Mouse (Mus musculus): ENCODE measurements around the gene Efcab3.
"Not testable (repeated sequence)": the region's sequence is repeated elsewhere in the genome, so short reads cannot be mapped to it uniquely, and the experiment has no call there.

The Efcab3 gene

GRCm38 (mm10) chr11:105063292-105063691, at the start of gene Efcab3:
Efcab3 (plus strand) TSS chr11:105063592.
- in situ Hi-C loops (cut with MseI, MboI): no loop called here

DNA sequence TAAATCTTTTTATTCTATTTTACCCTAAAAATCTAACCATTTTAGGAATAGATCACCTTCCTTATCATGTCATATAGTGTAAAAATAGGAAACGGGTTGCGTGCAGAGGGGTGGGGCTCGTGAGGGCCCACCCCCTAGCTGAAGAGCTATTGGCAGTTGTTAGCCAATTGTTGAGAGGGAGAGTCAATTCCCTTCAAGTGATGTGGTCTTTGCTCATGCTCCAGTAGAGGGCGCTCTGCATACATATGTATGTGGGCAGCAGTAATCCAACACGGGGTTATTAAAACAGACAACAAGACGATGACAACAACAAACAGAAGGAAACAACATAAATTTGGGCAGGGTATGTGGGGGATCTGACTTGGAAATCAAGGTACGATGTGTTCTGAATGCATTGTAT, 42.3 kb upstream of the Efcab3 start:
- in situ Hi-C loops (cut with MseI, MboI): no loop called here

- in situ Hi-C loops (cut with MseI, MboI): no loop called here
These were observed 34.5 kb upstream of the Efcab3 start for GRCm38 (mm10) chr11:105028744-105029348.

DNA sequence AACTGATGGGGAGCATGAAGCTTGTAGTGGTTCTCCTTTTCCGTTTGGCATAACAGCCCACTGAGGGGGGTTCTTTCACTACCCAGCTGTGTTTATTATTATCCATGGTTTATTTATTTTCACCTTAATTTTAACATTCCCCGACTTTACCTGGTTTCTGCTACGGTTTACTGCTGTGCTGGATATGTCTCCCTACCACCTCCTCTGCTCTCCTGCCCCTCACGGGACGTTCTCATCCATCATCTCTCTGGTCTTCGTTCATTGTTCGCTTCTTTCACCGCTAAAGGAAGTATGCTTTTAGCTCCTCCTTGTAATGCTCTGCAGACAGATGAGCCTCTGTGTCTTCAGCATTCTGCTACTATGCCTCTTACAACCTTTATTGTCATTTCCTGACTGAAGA, 33.9 kb upstream of the Efcab3 start:
- in situ Hi-C loops (cut with MseI, MboI): no loop called here

DNA sequence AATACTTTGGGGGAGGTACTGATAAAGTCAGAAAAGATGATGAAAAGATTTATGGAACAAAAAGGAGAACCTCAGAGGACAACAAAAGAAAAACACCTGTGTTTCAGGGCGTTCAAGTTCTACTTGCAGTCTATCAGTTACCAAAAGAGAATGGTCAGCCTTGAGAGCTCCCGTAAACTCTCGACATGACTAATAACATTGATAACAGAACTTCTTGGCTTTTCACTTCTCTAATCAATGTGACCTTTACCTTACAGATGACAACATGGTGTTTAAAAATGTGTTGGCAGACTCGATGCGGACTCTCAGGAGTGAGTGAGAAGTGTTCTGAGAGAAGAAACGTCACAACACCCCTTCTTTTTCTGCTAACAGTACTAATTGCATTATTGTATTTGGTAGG, 33.2 kb upstream of the Efcab3 start:
- in situ Hi-C loops (cut with MseI, MboI): no loop called here

DNA sequence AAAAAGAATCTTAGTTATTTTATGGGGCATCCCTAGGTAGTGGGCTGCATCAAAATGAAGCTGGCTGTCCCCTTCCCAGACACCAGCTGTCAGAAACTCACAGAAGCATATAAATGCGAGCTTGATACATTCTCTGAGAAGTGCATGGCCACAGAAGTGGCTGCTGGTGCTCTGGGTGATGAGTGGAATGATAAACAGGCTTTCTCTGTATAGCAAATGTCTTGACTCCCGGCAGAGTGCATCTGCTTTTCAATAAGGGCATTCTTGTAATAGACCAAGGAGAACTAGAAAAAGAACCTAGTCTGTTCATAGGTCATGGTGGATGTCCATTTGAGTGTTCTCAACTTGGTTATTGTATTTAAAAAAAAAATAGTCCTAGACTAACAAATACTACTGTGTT, 32.3 kb upstream of the Efcab3 start:
- in situ Hi-C loops (cut with MseI, MboI): no loop called here

GRCm38 (mm10) chr11:105035081-105035480, 28.3 kb upstream of the Efcab3 start:
- in situ Hi-C loops (cut with MseI, MboI): no loop called here

DNA sequence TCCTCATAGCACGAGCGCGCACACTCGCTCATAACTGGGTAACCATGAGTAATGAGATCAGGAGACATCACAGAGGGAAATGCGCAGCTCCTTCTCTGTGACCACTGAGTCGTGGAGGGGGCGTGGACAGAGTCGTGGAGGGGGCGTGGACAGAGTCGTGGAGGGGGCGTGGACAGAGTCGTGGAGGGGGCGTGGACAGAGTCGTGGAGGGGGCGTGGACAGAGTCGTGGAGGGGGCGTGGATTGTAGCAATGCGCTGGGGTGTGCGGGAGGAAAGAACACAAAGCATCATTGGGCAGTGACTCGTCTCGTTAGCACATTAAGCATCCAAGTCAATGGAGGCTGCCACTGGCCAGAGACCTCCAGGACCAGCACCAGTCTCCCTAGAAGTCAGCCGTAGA, 49.1 kb downstream of the Efcab3 start:
- in situ Hi-C loops (cut with MseI, MboI): not testable (repeated sequence)

DNA sequence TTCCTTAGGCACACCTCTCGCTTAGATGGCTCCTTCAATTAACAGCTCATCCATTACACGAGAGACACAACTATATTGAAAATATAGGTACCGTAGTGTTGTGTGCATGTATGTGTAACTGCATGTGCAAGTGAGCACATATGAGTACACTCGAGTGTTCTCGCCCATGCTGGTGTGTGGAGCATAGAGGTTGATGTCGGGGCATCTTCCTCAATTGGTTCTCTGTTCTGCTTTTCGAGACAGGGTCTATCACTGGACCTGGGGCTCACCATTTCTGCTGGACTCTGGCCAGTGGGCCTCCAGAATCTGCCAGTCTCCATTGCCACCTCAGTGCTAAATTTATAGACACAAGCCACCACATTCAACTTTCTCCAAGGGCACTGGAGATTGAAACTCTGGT, 54.4 kb downstream of the Efcab3 start:
- in situ Hi-C loops (cut with MseI, MboI): no loop called here

GRCm38 (mm10) chr11:105120551-105121061, 57.2 kb downstream of the Efcab3 start:
- in situ Hi-C loops (cut with MseI, MboI): no loop called here

GRCm38 (mm10) chr11:105121792-105122191, 58.4 kb downstream of the Efcab3 start:
- in situ Hi-C loops (cut with MseI, MboI): not testable (repeated sequence)

DNA sequence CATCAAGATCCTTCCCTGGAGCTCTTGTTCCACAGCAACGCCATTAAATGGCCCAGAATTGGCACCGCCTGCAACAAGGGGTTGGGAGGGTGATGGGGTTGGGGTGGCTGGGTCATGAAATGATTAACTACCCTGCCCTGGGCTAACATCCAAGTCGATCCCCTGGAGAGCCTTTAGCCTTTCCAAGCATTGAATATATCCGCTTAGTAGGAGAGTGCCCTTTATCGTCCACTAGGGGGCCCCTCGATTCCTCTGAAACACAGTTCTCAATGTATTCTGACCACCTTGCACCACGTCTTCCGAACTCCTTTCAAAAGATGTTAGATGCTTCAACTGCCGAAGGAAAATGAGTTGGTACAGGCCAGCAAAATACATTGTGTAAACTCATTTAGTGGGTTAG, 60.6 kb downstream of the Efcab3 start:
- in situ Hi-C loops (cut with MseI, MboI): no loop called here

DNA sequence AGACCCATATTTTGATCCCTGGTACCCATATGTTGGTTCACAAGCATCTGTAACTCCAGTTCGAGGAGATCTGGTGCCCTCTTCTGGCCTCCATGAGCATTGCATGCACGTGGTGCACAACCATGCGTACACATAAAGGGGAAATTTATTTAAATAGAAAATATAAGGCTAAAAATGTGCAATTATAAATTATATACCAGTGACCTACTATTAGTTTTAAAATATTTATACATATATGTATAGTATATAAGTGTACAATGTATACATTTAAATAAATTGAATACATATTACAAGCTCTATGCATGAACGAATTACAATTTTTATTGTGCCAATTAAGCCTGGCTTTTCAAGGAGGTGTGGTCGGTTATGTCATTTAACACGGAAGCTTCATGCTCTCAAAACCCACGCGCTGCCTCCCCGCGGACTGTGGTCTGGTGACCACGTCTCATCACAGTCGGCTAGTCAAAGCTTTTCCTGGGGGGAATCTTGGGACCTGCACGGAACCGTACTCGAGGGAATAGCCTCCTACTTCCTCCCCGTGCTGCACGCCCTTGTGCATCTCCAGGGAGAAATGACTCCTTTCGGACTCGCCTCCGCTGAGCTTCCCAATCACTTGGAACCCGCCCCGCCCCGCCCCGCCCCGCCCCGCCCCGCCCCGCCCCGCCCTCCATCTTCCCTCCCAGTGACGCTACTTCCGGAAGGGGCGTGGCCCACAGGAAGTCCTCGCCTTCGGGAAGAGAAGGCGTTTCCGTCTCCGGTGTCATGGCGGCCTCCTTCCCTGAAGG, 62.5 kb downstream of the Efcab3 start, which contains the start of gene Mettl2:
TSS of gene Mettl2 (plus strand) at position 691 of the 785 bp plus-strand sequence.
- in situ Hi-C loops (cut with MseI, MboI): no loop called here

DNA sequence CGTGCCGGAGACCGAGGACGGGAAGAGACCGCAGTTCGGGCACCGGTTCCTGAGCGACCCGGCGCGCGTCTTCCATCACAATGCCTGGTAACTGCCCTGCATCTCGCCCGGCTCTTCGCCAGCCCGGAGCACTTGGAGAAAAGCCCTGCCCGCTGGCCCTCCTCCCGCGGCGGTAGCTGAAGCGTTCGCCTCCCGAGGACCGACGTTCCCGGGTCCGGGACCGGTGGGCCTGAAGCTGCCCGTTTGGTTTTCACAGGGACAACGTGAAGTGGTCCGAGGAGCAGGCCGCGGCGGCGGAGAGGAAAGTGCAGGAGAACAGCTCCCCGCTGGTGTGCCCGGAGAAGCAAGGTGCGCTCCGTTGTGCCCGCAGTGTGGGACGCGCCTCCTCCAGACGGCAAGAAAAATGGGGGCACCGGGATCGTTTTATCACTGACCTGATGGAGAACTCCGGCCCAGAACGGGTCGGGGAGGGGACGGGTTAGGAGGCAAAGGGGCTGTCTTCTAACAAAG, 63.2 kb downstream of the Efcab3 start:
- in situ Hi-C loops (cut with MseI, MboI): no loop called here

- in situ Hi-C loops (cut with MseI, MboI): no loop called here
These were observed 72.3 kb downstream of the Efcab3 start for GRCm38 (mm10) chr11:105135692-105136091.

DNA sequence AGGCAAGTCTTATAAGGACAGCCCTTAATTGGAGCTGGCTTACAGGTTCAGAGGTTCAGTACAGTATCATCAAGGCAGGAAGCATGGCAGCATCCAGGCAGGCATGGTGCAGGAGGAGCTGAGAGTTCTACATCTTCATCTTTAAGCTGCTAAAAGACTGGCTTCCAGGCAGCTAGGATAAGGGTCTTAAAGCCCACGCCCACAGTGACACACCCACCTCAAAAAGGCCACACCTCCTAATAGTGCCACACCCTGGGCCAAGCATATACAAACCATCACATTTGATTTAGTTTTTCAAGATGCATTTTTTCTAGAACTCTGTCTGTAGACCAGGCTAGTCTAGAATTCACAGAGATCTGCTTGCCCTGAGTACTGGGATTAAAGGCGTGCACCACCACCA, 73.9 kb downstream of the Efcab3 start:
- in situ Hi-C loops (cut with MseI, MboI): not testable (repeated sequence)

- in situ Hi-C loops (cut with MseI, MboI): not testable (repeated sequence)
These were observed 77.1 kb downstream of the Efcab3 start for GRCm38 (mm10) chr11:105140512-105140911.

DNA sequence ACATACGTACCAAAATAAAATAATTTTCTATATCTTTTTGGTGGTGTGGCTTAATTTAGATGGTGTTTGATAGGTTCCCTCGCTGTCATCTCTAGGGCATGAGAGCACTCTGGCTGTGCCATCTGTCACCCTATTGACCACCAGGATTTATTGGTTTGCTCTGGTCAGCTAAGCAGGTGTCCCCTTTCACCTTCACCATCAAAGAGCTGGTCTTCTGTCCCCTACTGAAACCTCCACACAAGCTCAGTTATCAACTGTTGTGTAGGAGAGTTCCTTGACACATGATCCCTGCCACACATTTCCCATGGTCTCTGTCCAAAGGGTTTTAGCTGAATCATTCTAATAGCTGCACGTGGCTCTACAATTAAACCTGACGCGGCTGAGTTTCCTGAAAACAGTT, 77.7 kb downstream of the Efcab3 start:
- in situ Hi-C loops (cut with MseI, MboI): no loop called here

GRCm38 (mm10) chr11:105143564-105143963, 80.2 kb downstream of the Efcab3 start:
- in situ Hi-C loops (cut with MseI, MboI): no loop called here

GRCm38 (mm10) chr11:105144084-105144483, 80.7 kb downstream of the Efcab3 start:
- in situ Hi-C loops (cut with MseI, MboI): no loop called here

GRCm38 (mm10) chr11:105144508-105145210, 81.3 kb downstream of the Efcab3 start:
- in situ Hi-C loops (cut with MseI, MboI): no loop called here

- in situ Hi-C loops (cut with MseI, MboI): no loop called here
These were observed 81.8 kb downstream of the Efcab3 start for GRCm38 (mm10) chr11:105145211-105145610.
